Mouse (Mus musculus): Measurements from ENCODE around the gene Pitpna. TPM values are rescaled to one million over a fixed set of nuclear protein-coding genes. Genes with fewer than 3 reads are reported as not detected.

Pitpna gene
- total RNA-seq, 1 experiment: 40.3 TPM

- in situ Hi-C loops (cut with MboI; ENCODE audit: low sequenced_read_pairs in 2 of 2, unreplicated experiment in 2 of 2): no loop called here
- H3K36me3 ChIP-seq (ENCODE audit: control insufficient read depth, insufficient read depth, low read length, poor library complexity, severe bottlenecking): peaks cover 6% of the 10 kb centered on the region; the same call in 1 of the 2 replicates
- no peaks in the 10 kb centered on the region for H3K4me1 ChIP-seq (ENCODE audit: control insufficient read depth in 2 of 2, insufficient read depth in 2 of 2, low read length in 2 of 2, poor library complexity in 1 of 2)
- H3K9me3 ChIP-seq (ENCODE audit: control insufficient read depth, insufficient read depth, low read depth, low read length): no peaks in the 10 kb centered on the region
- TF ChIP-seq MAFK (IDR thresholded peaks at IDR 0.05; ENCODE audit: insufficient read depth, low read depth, low read length) (no peak), HCFC1 (IDR thresholded peaks at IDR 0.05; ENCODE audit: borderline replicate concordance, insufficient read depth, low read length) (no peak), ZC3H11A (IDR thresholded peaks at IDR 0.05; ENCODE audit: borderline replicate concordance, low read depth, low read length) (no peak), ZNF384 (IDR thresholded peaks at IDR 0.05; ENCODE audit: low read depth, low read length) (no peak), CHD2 (IDR thresholded peaks at IDR 0.05; ENCODE audit: low read depth, low read length) (no peak)
- H3K27ac ChIP-seq (ENCODE audit: insufficient read depth, low read depth, low read length, poor library complexity, severe bottlenecking): no peak overlapping the region
- DNase-seq (ENCODE audit: low read depth, low spot score): no peak
- H3K4me3 ChIP-seq (ENCODE audit: insufficient read depth in 1 of 2, low read depth in 1 of 2, low read length in 2 of 2, poor library complexity in 1 of 2, severe bottlenecking in 1 of 2): no peak overlapping the region
- no peak overlapping the region for H3K9ac ChIP-seq (ENCODE audit: insufficient read depth, low read depth, low read length, poor library complexity, severe bottlenecking)
Measured at GRCm38 (mm10) chr11:75540710-75541581, 47.0 kb upstream of the Pitpna start.

- peaks cover 6% of the 10 kb centered on the region; the same call in 1 of the 2 replicates for H3K36me3 ChIP-seq (ENCODE audit: control insufficient read depth, insufficient read depth, low read length, poor library complexity, severe bottlenecking)
- TF ChIP-seq ZC3H11A (IDR thresholded peaks at IDR 0.05; ENCODE audit: borderline replicate concordance, low read depth, low read length) (no peak), ZNF384 (IDR thresholded peaks at IDR 0.05; ENCODE audit: low read depth, low read length) (no peak), HCFC1 (IDR thresholded peaks at IDR 0.05; ENCODE audit: borderline replicate concordance, insufficient read depth, low read length) (no peak), MAFK (IDR thresholded peaks at IDR 0.05; ENCODE audit: insufficient read depth, low read depth, low read length) (no peak), CHD2 (IDR thresholded peaks at IDR 0.05; ENCODE audit: low read depth, low read length) (no peak)
- H3K27ac ChIP-seq (ENCODE audit: insufficient read depth, low read depth, low read length, poor library complexity, severe bottlenecking): no peak overlapping the region
- no peaks in the 10 kb centered on the region for H3K4me1 ChIP-seq (ENCODE audit: control insufficient read depth in 2 of 2, insufficient read depth in 2 of 2, low read length in 2 of 2, poor library complexity in 1 of 2)
- DNase-seq (ENCODE audit: low read depth, low spot score): no peak
- H3K4me3 ChIP-seq (ENCODE audit: insufficient read depth in 1 of 2, low read depth in 1 of 2, low read length in 2 of 2, poor library complexity in 1 of 2, severe bottlenecking in 1 of 2): no peak overlapping the region
- H3K9ac ChIP-seq (ENCODE audit: insufficient read depth, low read depth, low read length, poor library complexity, severe bottlenecking): no peak overlapping the region
- in situ Hi-C loops (cut with MboI; ENCODE audit: low sequenced_read_pairs in 2 of 2, unreplicated experiment in 2 of 2): no loop called here
- no peaks in the 10 kb centered on the region for H3K9me3 ChIP-seq (ENCODE audit: control insufficient read depth, insufficient read depth, low read depth, low read length)
Measured at GRCm38 (mm10) chr11:75544713-75545112, 43.2 kb upstream of the Pitpna start.

- Histone ChIP-seq H3K4me3 (ENCODE audit: insufficient read depth in 1 of 2, low read depth in 1 of 2, low read length in 2 of 2, poor library complexity in 1 of 2, severe bottlenecking in 1 of 2) (no peak overlapping the region), H3K9ac (ENCODE audit: insufficient read depth, low read depth, low read length, poor library complexity, severe bottlenecking) (no peak overlapping the region), H3K27ac (ENCODE audit: insufficient read depth, low read depth, low read length, poor library complexity, severe bottlenecking) (no peak overlapping the region), H3K4me1 (ENCODE audit: control insufficient read depth in 2 of 2, insufficient read depth in 2 of 2, low read length in 2 of 2, poor library complexity in 1 of 2) (no peaks in the 10 kb centered on the region), H3K36me3 (ENCODE audit: control insufficient read depth, insufficient read depth, low read length, poor library complexity, severe bottlenecking) (peaks cover 2% of the 10 kb centered on the region; the same call in 1 of the 2 replicates), H3K9me3 (ENCODE audit: control insufficient read depth, insufficient read depth, low read depth, low read length) (no peaks in the 10 kb centered on the region)
- DNase-seq (ENCODE audit: low read depth, low spot score): no peak
- TF ChIP-seq ZNF384 (IDR thresholded peaks at IDR 0.05; ENCODE audit: low read depth, low read length) (no peak), ZC3H11A (IDR thresholded peaks at IDR 0.05; ENCODE audit: borderline replicate concordance, low read depth, low read length) (no peak), MAFK (IDR thresholded peaks at IDR 0.05; ENCODE audit: insufficient read depth, low read depth, low read length) (no peak), HCFC1 (IDR thresholded peaks at IDR 0.05; ENCODE audit: borderline replicate concordance, insufficient read depth, low read length) (no peak), CHD2 (IDR thresholded peaks at IDR 0.05; ENCODE audit: low read depth, low read length) (no peak)
- in situ Hi-C loops (cut with MboI; ENCODE audit: low sequenced_read_pairs in 2 of 2, unreplicated experiment in 2 of 2): no loop called here
Measured at GRCm38 (mm10) chr11:75546057-75546456, 41.8 kb upstream of the Pitpna start.

GRCm38 (mm10) chr11:75549658-75550111 lies 38.2 kb upstream of the Pitpna start:
- Histone ChIP-seq H3K36me3 (ENCODE audit: control insufficient read depth, insufficient read depth, low read length, poor library complexity, severe bottlenecking) (peaks cover under 1% of the 10 kb centered on the region; the same call in 1 of the 2 replicates), H3K4me1 (ENCODE audit: control insufficient read depth in 2 of 2, insufficient read depth in 2 of 2, low read length in 2 of 2, poor library complexity in 1 of 2) (peaks cover 4% of the 10 kb centered on the region in 2 experiments; a peak in 2 of 4 replicates), H3K4me3 (ENCODE audit: insufficient read depth in 1 of 2, low read depth in 1 of 2, low read length in 2 of 2, poor library complexity in 1 of 2, severe bottlenecking in 1 of 2) (no peak overlapping the region), H3K27ac (ENCODE audit: insufficient read depth, low read depth, low read length, poor library complexity, severe bottlenecking) (no peak overlapping the region), H3K9ac (ENCODE audit: insufficient read depth, low read depth, low read length, poor library complexity, severe bottlenecking) (no peak overlapping the region), H3K9me3 (ENCODE audit: control insufficient read depth, insufficient read depth, low read depth, low read length) (no peaks in the 10 kb centered on the region)
- DNase-seq (ENCODE audit: low read depth, low spot score): no peak
- TF ChIP-seq ZC3H11A (IDR thresholded peaks at IDR 0.05; ENCODE audit: borderline replicate concordance, low read depth, low read length) (no peak), CHD2 (IDR thresholded peaks at IDR 0.05; ENCODE audit: low read depth, low read length) (no peak), HCFC1 (IDR thresholded peaks at IDR 0.05; ENCODE audit: borderline replicate concordance, insufficient read depth, low read length) (no peak), ZNF384 (IDR thresholded peaks at IDR 0.05; ENCODE audit: low read depth, low read length) (no peak)
- in situ Hi-C loops (cut with MboI; ENCODE audit: low sequenced_read_pairs in 2 of 2, unreplicated experiment in 2 of 2): no loop called here
